Mouse (Mus musculus) inflammation-experienced regulatory T-cells, adult 6 months (primary cell): ENCODE results near the gene Dpf1. TPM values are rescaled to one million over a fixed set of nuclear protein-coding genes. Genes with fewer than 3 reads are reported as not detected.

ENCODE experiments used
- ATAC-seq: one replicate; pipeline ENCODE4 v1.8.0; 2017
- polyA plus RNA-seq, 3 experiments: library from polyadenylated mRNA; unstranded; fragments of 100-300 nt; shearing (Covaris generic); gene quantifications; one replicate each; pipeline ENCODE4 v1.2.1; 2017

Dpf1 gene
- polyA plus RNA-seq, 3 experiments from 2014 or later: 0.13 to 1.2 TPM; not detected in 1

- ATAC-seq: no peak
Measured at GRCm38 (mm10) chr7:29309749-29310148, 6.0 kb downstream of the Dpf1 start.

- ATAC-seq: no peak
Measured at GRCm38 (mm10) chr7:29313051-29313450, 9.3 kb downstream of the Dpf1 start.

- ATAC-seq: no peak
Measured at GRCm38 (mm10) chr7:29313572-29314261, 10.0 kb downstream of the Dpf1 start.

GRCm38 (mm10) chr7:29314844-29315628 is 11.3 kb downstream of the Dpf1 start:
- ATAC-seq: no peak

- ATAC-seq: no peak
Measured at GRCm38 (mm10) chr7:29316137-29316734, 12.5 kb downstream of the Dpf1 start.

GRCm38 (mm10) chr7:29316976-29317375 is 13.2 kb downstream of the Dpf1 start:
- ATAC-seq: no peak

- ATAC-seq: no peak
Measured at GRCm38 (mm10) chr7:29317558-29317957, 13.8 kb downstream of the Dpf1 start.

- no peak for ATAC-seq
Measured at GRCm38 (mm10) chr7:29318115-29318911, 14.6 kb downstream of the Dpf1 start.

- no peak for ATAC-seq
Measured at GRCm38 (mm10) chr7:29319337-29320307, 15.9 kb downstream of the Dpf1 start.

GRCm38 (mm10) chr7:29327087-29327486 is 23.3 kb downstream of the Dpf1 start:
- no peak for ATAC-seq

- no peak for ATAC-seq
Measured at GRCm38 (mm10) chr7:29328984-29329383, 25.2 kb downstream of the Dpf1 start.

- no peak for ATAC-seq
Measured at GRCm38 (mm10) chr7:29334156-29334555, 30.4 kb downstream of the Dpf1 start.

- ATAC-seq: no peak
Measured at GRCm38 (mm10) chr7:29335276-29335675, 31.5 kb downstream of the Dpf1 start.

- no peak for ATAC-seq
Measured at GRCm38 (mm10) chr7:29335841-29336671, 32.3 kb downstream of the Dpf1 start.

- no peak for ATAC-seq
Measured at GRCm38 (mm10) chr7:29336795-29337319, 33.1 kb downstream of the Dpf1 start.

GRCm38 (mm10) chr7:29337766-29338165 is 34.0 kb downstream of the Dpf1 start:
- no peak for ATAC-seq

- no peak for ATAC-seq
Measured at GRCm38 (mm10) chr7:29338351-29338919, 34.7 kb downstream of the Dpf1 start.

- ATAC-seq: no peak
Measured at GRCm38 (mm10) chr7:29338984-29339679, 35.4 kb downstream of the Dpf1 start.

- no peak for ATAC-seq
Measured at GRCm38 (mm10) chr7:29340247-29340646, 36.5 kb downstream of the Dpf1 start.
